Mouse (Mus musculus): ENCODE measurements around the gene RPS10-NUDT3. TPM values are rescaled to one million over a fixed set of nuclear protein-coding genes. Genes with fewer than 3 reads are reported as not detected.

Gene RPS10-NUDT3
- polyA plus RNA-seq (2015; fragmentation: Illumina TruSeq; extraction: RNeasy Lipid Tissue Mini Kit (QIAGEN cat#74804); ENCODE audit: insufficient read depth, low read depth, low replicate concordance): not detected

GRCm38 (mm10) chr17:27634871-27635574 lies at the start of gene RPS10-NUDT3:
TSS of gene RPS10-NUDT3 (minus strand) at chr17:27635222.

GRCm38 (mm10) chr17:27655089-27656010 lies 20.3 kb upstream of the RPS10-NUDT3 start, which contains the start of gene Pacsin1:
TSS of gene Pacsin1 (plus strand) at chr17:27655509.

GRCm38 (mm10) chr17:27636132-27637020 lies 1.4 kb upstream of the RPS10-NUDT3 start, which contains the start of gene Rps10:
TSS of gene Rps10 (minus strand) at chr17:27636669.

GRCm38 (mm10) chr17:27623360-27624326 lies 11.4 kb downstream of the RPS10-NUDT3 start, which contains the start of gene Nudt3:
TSS of gene Nudt3 (minus strand) at chr17:27623495.

GRCm38 (mm10) chr17:27565163-27565941 lies 69.7 kb downstream of the RPS10-NUDT3 start, which contains the start of gene AI413582:
TSS of gene AI413582 (minus strand) at chr17:27565756.

GRCm38 (mm10) chr17:27556315-27557011 lies 78.6 kb downstream of the RPS10-NUDT3 start, which contains the start of gene Hmga1:
TSS of gene Hmga1 (plus strand) at chr17:27556497.

Other genes with a start within 250 kb of the RPS10-NUDT3 start
- gene Grm4, start 113.8 kb downstream of the RPS10-NUDT3 start, polyA plus RNA-seq (2015; fragmentation: Illumina TruSeq; extraction: RNeasy Lipid Tissue Mini Kit (QIAGEN cat#74804); ENCODE audit: insufficient read depth, low read depth, low replicate concordance): not detected
- gene Hmga1, start 78.7 kb downstream of the RPS10-NUDT3 start, polyA plus RNA-seq (2015; fragmentation: Illumina TruSeq; extraction: RNeasy Lipid Tissue Mini Kit (QIAGEN cat#74804); ENCODE audit: insufficient read depth, low read depth, low replicate concordance): 8.5 TPM
- 10.2 TPM for gene AI413582, start 69.5 kb downstream of the RPS10-NUDT3 start, polyA plus RNA-seq (2015; fragmentation: Illumina TruSeq; extraction: RNeasy Lipid Tissue Mini Kit (QIAGEN cat#74804); ENCODE audit: insufficient read depth, low read depth, low replicate concordance)
- gene Nudt3, start 11.7 kb downstream of the RPS10-NUDT3 start, polyA plus RNA-seq (2015; fragmentation: Illumina TruSeq; extraction: RNeasy Lipid Tissue Mini Kit (QIAGEN cat#74804); ENCODE audit: insufficient read depth, low read depth, low replicate concordance): 17.6 TPM
- 398 TPM for gene Rps10, start 1.4 kb upstream of the RPS10-NUDT3 start, polyA plus RNA-seq (2015; fragmentation: Illumina TruSeq; extraction: RNeasy Lipid Tissue Mini Kit (QIAGEN cat#74804); ENCODE audit: insufficient read depth, low read depth, low replicate concordance)
- gene Pacsin1, start 20.3 kb upstream of the RPS10-NUDT3 start, polyA plus RNA-seq (2015; fragmentation: Illumina TruSeq; extraction: RNeasy Lipid Tissue Mini Kit (QIAGEN cat#74804); ENCODE audit: insufficient read depth, low read depth, low replicate concordance): 0.52 TPM
- gene Spdef, start 93.7 kb upstream of the RPS10-NUDT3 start, polyA plus RNA-seq (2015; fragmentation: Illumina TruSeq; extraction: RNeasy Lipid Tissue Mini Kit (QIAGEN cat#74804); ENCODE audit: insufficient read depth, low read depth, low replicate concordance): 17.0 TPM
- gene D17Wsu92e, start 185.4 kb upstream of the RPS10-NUDT3 start, polyA plus RNA-seq (2015; fragmentation: Illumina TruSeq; extraction: RNeasy Lipid Tissue Mini Kit (QIAGEN cat#74804); ENCODE audit: insufficient read depth, low read depth, low replicate concordance): 18.2 TPM
- gene Snrpc, start 202.9 kb upstream of the RPS10-NUDT3 start, polyA plus RNA-seq (2015; fragmentation: Illumina TruSeq; extraction: RNeasy Lipid Tissue Mini Kit (QIAGEN cat#74804); ENCODE audit: insufficient read depth, low read depth, low replicate concordance): 15.4 TPM
- gene Uhrf1bp1, start 221.2 kb upstream of the RPS10-NUDT3 start, polyA plus RNA-seq (2015; fragmentation: Illumina TruSeq; extraction: RNeasy Lipid Tissue Mini Kit (QIAGEN cat#74804); ENCODE audit: insufficient read depth, low read depth, low replicate concordance): 2.0 TPM

Data from pancreas, adult 10 weeks (tissue).